Mouse (Mus musculus): ENCODE measurements around the gene Bag3. TPM values are rescaled to one million over a fixed set of nuclear protein-coding genes. Genes with fewer than 3 reads are reported as not detected.

Bag3 gene
- 9.3 TPM in 2 replicates for polyA plus RNA-seq (2016; fragmentation: Nextera tagmentation; extraction: Ambion mirVana)

DNA sequence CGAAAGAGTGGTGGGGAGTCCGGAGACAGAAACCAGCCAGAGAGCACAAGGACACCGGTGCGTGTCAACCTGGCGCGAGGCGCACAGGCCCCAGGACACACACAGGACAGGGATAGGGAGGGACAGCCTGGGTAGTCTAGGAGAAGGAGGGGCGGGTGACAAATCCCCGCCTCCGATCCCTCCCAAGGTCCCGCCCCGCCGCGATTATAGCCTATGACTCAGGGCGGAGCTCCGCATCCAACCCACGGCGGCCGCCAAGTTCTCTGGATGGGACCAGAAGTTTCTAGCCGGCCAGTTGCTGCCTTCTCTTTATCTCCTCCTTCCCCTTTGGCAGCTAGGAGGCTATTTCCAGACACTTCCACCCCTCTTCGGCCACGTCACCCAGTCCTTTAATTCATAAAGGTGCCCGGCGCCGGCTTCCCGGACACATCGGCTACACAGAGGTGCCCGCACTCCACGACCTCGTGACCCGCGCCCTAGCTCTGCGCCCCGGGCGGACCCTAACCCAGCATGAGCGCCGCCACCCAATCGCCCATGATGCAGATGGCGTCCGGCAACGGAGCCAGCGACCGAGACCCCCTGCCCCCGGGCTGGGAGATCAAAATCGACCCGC is at the start of gene Bag3:
Gene Bag3, plus strand, starts transcription at position 268 of the 613 bp plus-strand sequence.
- peak within 1 kb of the TSS; percentile 70 for H3K4me3 ChIP-seq
- H3K27me3 ChIP-seq (ENCODE audit: low read depth, poor library complexity, severe bottlenecking) = peaks cover 7% of the 10 kb centered on the region; the same call in 1 of the 2 replicates
- 0 out of 2 replicates have a peak, but pooled peaks cover 3% of the 10 kb centered on the region for H3K36me3 ChIP-seq
- peaks cover 51% of the 10 kb centered on the region for H3K4me1 ChIP-seq
- peak within 1 kb of the TSS; percentile 91 for H3K27ac ChIP-seq
- H3K9me3 ChIP-seq (replicated peaks) = no peaks in the 10 kb centered on the region
- DNase-seq (ENCODE audit: low spot score) = peak; percentile 91
- under 1% methylated on average over 46 of the region's 46 CpGs for whole genome bisulfite sequencing

DNA sequence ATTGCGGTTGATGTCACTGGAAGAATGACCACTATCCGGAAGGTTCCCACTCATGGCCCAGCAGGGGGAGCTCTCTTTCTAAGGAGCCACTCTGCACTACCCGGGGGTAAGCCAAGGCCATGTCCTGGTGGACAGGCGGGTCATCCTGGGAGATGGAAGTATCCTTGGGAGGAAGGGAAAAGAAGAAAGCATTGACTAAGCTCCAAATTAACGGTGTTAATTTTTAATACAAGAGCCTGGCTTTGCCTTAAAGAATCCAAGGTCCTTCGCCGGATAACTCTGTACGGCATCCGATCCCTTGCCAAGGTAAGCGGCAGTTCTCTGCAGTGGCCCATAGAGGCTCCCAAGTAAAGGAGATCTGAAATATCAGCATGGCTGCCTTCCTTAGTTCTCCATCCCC is 49.1 kb upstream of the Bag3 start:
- Histone ChIP-seq H3K27me3 (ENCODE audit: low read depth, poor library complexity, severe bottlenecking) (no peaks in the 10 kb centered on the region), H3K36me3 (no peaks in the 10 kb centered on the region), H3K4me3 (peak overlapping the region; percentile 21; the same call in 1 of the 2 replicates), H3K4me1 (no peaks in the 10 kb centered on the region), H3K27ac (no peak overlapping the region), H3K9me3 (replicated peaks) (no peaks in the 10 kb centered on the region)
- 37% methylated on average over 10 of the region's 10 CpGs for WGBS
- peak; percentile 69 for DNase-seq (ENCODE audit: low spot score)

- 98% methylated on average over 3 of the region's 3 CpGs for WGBS
- Histone ChIP-seq H3K27me3 (ENCODE audit: low read depth, poor library complexity, severe bottlenecking) (no peaks in the 10 kb centered on the region), H3K9me3 (replicated peaks) (0 out of 2 replicates have a peak, but pooled peaks cover 3% of the 10 kb centered on the region), H3K4me3 (no peak overlapping the region), H3K27ac (no peak overlapping the region), H3K4me1 (no peaks in the 10 kb centered on the region), H3K36me3 (no peaks in the 10 kb centered on the region)
- DNase-seq (ENCODE audit: low spot score) = no peak
These were observed 34.4 kb upstream of the Bag3 start for GRCm38 (mm10) chr7:128488986-128489385.

DNA sequence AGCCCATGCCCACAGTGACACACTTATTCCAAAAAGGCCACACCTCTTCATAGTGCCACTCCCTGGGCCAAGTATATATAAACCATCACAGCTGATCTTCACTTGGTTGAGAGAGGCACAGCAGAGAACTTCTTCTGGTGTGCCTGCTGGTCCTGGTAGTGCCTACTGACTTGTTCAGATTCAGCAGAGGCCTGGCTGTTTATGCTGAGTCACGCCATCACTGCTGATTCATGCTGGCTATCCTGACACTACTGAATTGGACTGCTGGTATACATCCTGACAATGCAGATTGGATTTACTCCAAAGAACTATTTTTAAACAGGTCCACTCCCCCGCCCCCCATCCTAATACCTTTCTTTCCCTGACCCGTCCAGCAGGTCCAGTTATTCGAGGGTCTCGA is 28.9 kb upstream of the Bag3 start:
- Histone ChIP-seq H3K4me1 (no peaks in the 10 kb centered on the region), H3K27me3 (ENCODE audit: low read depth, poor library complexity, severe bottlenecking) (no peaks in the 10 kb centered on the region), H3K4me3 (no peak overlapping the region), H3K36me3 (no peaks in the 10 kb centered on the region), H3K9me3 (replicated peaks) (no peaks in the 10 kb centered on the region), H3K27ac (no peak overlapping the region)
- WGBS = 95% methylated on average over 5 of the region's 5 CpGs
- DNase-seq (ENCODE audit: low spot score) = no peak

DNA sequence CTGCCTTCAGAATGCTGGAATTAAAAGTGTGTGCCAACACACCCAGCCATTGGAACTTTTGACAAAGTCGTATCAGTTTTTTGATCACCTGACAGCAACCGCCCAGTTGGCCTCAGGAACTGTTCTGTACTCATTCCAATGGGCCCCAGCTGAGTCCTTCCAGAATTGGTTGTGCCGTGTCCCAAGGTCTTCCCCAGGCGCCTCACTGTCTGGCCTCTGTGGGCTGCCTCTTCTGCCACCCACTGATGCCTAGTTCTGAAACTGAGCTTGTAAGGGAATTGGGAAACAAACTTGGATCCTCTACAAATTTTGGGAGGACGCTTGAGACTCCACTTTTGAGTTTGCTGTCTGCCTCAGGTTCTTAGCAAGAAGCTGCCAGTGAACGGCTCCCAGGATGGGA is 23.6 kb upstream of the Bag3 start:
- no peak for DNase-seq (ENCODE audit: low spot score)
- 83% methylated on average over 6 of the region's 6 CpGs for WGBS

GRCm38 (mm10) chr7:128504091-128504490 is 19.3 kb upstream of the Bag3 start:
- WGBS = 87% methylated on average over 6 of the region's 6 CpGs
- no peak overlapping the region for H3K27ac ChIP-seq
- H3K27me3 ChIP-seq (ENCODE audit: low read depth, poor library complexity, severe bottlenecking) = no peaks in the 10 kb centered on the region
- H3K4me1 ChIP-seq = peaks cover 23% of the 10 kb centered on the region
- no peak overlapping the region for H3K4me3 ChIP-seq
- DNase-seq (ENCODE audit: low spot score) = no peak
- no peaks in the 10 kb centered on the region for H3K36me3 ChIP-seq
- H3K9me3 ChIP-seq (replicated peaks) = no peaks in the 10 kb centered on the region

More for the DNA sequence above, 23.6 kb upstream of the Bag3 start:
- Histone ChIP-seq H3K4me1 (no peaks in the 10 kb centered on the region), H3K4me3 (no peak overlapping the region), H3K27ac (no peak overlapping the region), H3K36me3 (no peaks in the 10 kb centered on the region), H3K9me3 (replicated peaks) (no peaks in the 10 kb centered on the region), H3K27me3 (ENCODE audit: low read depth, poor library complexity, severe bottlenecking) (no peaks in the 10 kb centered on the region)

GRCm38 (mm10) chr7:128511936-128512335 is 11.5 kb upstream of the Bag3 start:
- H3K27ac ChIP-seq = 0 out of 2 replicates have a peak overlapping the region, but pooled peaks have one; percentile 12
- no peaks in the 10 kb centered on the region for H3K9me3 ChIP-seq (replicated peaks)
- peaks cover 36% of the 10 kb centered on the region for H3K4me1 ChIP-seq
- DNase-seq (ENCODE audit: low spot score) = no peak
- H3K36me3 ChIP-seq = no peaks in the 10 kb centered on the region
- no peaks in the 10 kb centered on the region; the same call in 1 of the 2 replicates for H3K27me3 ChIP-seq (ENCODE audit: low read depth, poor library complexity, severe bottlenecking)
- WGBS = 86% methylated on average over 5 of the region's 5 CpGs
- no peak overlapping the region for H3K4me3 ChIP-seq

DNA sequence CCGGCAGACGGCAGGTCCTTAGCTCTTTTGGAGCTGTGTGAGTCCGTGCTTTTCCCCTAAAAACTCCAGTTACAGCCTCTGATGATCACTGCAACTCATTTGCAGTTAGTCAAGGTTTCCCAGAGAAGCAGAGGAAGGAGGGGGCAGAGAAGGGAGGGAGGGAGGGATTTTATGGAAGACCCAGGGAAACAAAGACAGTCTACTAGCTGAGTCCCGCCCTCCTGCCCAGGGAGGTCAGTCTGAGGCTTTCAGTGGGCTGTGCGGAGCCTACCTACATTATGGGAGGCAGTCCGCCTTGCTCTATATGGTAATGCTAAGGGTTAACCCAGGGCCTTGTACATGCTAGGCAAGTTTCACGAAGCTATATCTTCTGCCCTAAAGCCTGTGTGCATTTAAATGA is 9.9 kb upstream of the Bag3 start:
- no peaks in the 10 kb centered on the region for H3K9me3 ChIP-seq (replicated peaks)
- peak overlapping the region; percentile 61 for H3K27ac ChIP-seq
- no peaks in the 10 kb centered on the region for H3K36me3 ChIP-seq
- H3K27me3 ChIP-seq (ENCODE audit: low read depth, poor library complexity, severe bottlenecking) = no peaks in the 10 kb centered on the region; the same call in 1 of the 2 replicates
- H3K4me1 ChIP-seq = peaks cover 26% of the 10 kb centered on the region
- 54% methylated on average over 7 of the region's 7 CpGs for WGBS
- DNase-seq (ENCODE audit: low spot score) = no peak
- no peak overlapping the region for H3K4me3 ChIP-seq

DNA sequence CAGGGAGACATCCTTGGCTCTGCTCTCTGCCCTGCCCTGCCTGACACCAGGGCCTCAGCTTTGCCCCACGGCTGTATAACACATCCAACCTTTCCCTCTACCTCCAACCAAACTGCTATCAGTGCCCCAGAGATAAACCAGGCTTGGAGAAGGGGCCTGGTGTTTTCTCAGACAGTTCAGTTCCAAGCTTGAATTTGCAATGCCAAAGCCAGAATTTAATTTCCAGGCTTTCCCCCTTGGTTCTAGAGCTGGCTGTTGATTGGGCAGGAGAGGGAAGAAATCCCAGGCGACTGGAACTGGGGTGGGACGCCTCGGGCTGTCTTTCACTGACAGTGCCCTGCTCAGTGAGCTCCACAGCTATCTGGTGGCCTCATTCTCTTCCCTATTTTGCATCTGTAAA is 9.1 kb upstream of the Bag3 start:
- Histone ChIP-seq H3K4me3 (no peak overlapping the region), H3K4me1 (peaks cover 32% of the 10 kb centered on the region), H3K9me3 (replicated peaks) (no peaks in the 10 kb centered on the region), H3K27me3 (ENCODE audit: low read depth, poor library complexity, severe bottlenecking) (no peaks in the 10 kb centered on the region; the same call in 1 of the 2 replicates), H3K36me3 (no peaks in the 10 kb centered on the region), H3K27ac (peak overlapping the region; percentile 61; the same call in 1 of the 2 replicates)
- no peak for DNase-seq (ENCODE audit: low spot score)
- 61% methylated on average over 4 of the region's 4 CpGs for WGBS

DNA sequence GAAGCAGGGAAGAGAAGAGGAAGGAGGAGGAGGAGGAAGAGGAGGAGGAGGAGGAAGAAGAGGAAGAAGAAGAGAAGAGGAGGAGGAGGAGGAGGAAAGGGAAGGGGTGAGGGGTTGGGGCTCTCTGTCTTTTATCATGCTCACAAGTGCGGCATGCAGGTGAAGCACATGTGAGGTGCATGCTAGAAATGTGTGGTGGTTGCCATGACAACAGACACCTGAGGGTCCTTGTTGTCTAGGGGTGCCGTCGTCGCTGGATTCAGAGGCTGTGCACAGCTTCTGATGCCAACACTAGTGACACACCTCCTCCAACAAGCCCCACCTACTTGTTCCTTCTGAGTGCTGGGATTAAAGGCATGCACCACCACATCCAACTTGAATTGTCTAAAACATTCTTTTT is 7.1 kb upstream of the Bag3 start:
- H3K27ac ChIP-seq = no peak overlapping the region
- DNase-seq (ENCODE audit: low spot score) = no peak
- H3K36me3 ChIP-seq = no peaks in the 10 kb centered on the region
- no peaks in the 10 kb centered on the region; the same call in 1 of the 2 replicates for H3K27me3 ChIP-seq (ENCODE audit: low read depth, poor library complexity, severe bottlenecking)
- no peak overlapping the region for H3K4me3 ChIP-seq
- H3K9me3 ChIP-seq (replicated peaks) = no peaks in the 10 kb centered on the region
- WGBS = 83% methylated on average over 4 of the region's 4 CpGs
- H3K4me1 ChIP-seq = peaks cover 44% of the 10 kb centered on the region

GRCm38 (mm10) chr7:128519316-128520050 is 3.9 kb upstream of the Bag3 start:
- 48% methylated on average over 16 of the region's 16 CpGs for WGBS
- peak overlapping the region; percentile 66; the same call in 1 of the 2 replicates for H3K27ac ChIP-seq

GRCm38 (mm10) chr7:128523962-128524581 is 656 bp downstream of the Bag3 start:
- 1% methylated on average over 51 of the region's 51 CpGs for WGBS

More at GRCm38 (mm10) chr7:128519316-128520050, 3.9 kb upstream of the Bag3 start:
- no peaks in the 10 kb centered on the region for H3K9me3 ChIP-seq (replicated peaks)
- peaks cover 7% of the 10 kb centered on the region; the same call in 1 of the 2 replicates for H3K27me3 ChIP-seq (ENCODE audit: low read depth, poor library complexity, severe bottlenecking)
- peaks cover 50% of the 10 kb centered on the region for H3K4me1 ChIP-seq
- DNase-seq (ENCODE audit: low spot score) = peak; percentile 58
- H3K4me3 ChIP-seq = peak overlapping the region; percentile 31
- no peaks in the 10 kb centered on the region for H3K36me3 ChIP-seq

More at GRCm38 (mm10) chr7:128523962-128524581, 656 bp downstream of the Bag3 start:
- Histone ChIP-seq H3K27ac (peak overlapping the region; percentile 91), H3K4me3 (peak overlapping the region; percentile 70), H3K9me3 (replicated peaks) (no peaks in the 10 kb centered on the region), H3K27me3 (ENCODE audit: low read depth, poor library complexity, severe bottlenecking) (peaks cover 7% of the 10 kb centered on the region; the same call in 1 of the 2 replicates), H3K4me1 (peaks cover 51% of the 10 kb centered on the region), H3K36me3 (0 out of 2 replicates have a peak, but pooled peaks cover 3% of the 10 kb centered on the region)
- peak; percentile 79 for DNase-seq (ENCODE audit: low spot score)
